Mouse (Mus musculus) megakaryocyte, embryonic 14.5 days (primary cell): ENCODE results near the gene Cit.

Source experiments
- FLI1 ChIP-seq: IDR thresholded peaks from 2 replicates; pipeline ENCODE4 v1.6.1; 2012; ENCODE audit warnings: low read length, inconsistent platforms, mixed read lengths
- GATA1 ChIP-seq: IDR thresholded peaks from 3 replicates; pipeline ENCODE4 v1.6.1; 2012; ENCODE audit warnings: mixed read lengths, low read length, inconsistent platforms, borderline replicate concordance

DNA sequence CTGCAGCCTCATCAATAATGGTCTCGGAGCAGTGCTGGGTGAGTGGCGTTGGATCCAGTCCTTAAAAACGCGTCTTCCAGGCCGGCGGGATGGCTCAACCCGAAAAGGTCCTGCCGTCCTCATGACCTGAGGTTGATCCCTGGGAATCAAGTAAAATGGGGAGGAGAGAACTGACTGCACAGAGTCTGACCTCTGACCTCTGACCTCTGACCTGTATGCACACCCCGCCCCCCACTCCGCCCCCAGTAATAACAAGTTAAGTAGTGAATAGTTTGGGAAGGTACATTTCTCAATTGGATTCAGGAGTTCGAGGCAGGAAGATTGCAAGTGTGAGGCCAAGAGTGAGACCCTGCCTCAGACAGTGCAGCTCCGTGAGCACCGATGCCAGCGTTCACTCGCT is 24.1 kb downstream of the Cit start:
- no peak for TF ChIP-seq GATA1
- no peak for TF ChIP-seq FLI1
